Mouse (Mus musculus) kidney, adult 8-10 months (tissue): Measurements from ENCODE around the gene Gm2012.
"Not testable (repeated sequence)": the region's sequence is repeated elsewhere in the genome, so short reads cannot be mapped to it uniquely, and the experiment has no call there.

Source experiments
- DNase-seq, 2 experiments: peaks; one replicate each; pipeline ENCODE4 v3.0.0; 2022

The Gm2012 gene

DNA sequence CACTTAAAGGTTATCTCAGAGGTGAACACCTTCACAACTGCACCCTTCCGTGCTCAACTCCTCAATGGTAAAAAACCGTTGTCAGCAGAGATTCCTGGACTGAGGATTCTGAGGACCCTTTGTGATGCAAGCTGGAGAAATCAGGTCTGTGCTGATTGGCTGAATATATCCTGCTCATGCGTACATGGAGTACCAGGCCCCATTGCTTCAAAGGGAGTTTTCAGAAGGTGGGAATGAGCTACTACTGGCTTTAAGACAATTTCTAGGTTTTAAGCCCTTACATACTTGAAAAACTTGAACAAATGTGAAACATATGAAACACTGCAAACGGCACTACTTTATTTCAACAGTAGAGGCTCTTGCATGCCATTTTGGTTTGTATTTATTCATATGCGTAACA is at the start of gene Gm2012:
Gm2012 (minus strand) TSS at position 101 of the 400 bp plus-strand sequence.
- DNase-seq, result not testable (repeated sequence)

DNA sequence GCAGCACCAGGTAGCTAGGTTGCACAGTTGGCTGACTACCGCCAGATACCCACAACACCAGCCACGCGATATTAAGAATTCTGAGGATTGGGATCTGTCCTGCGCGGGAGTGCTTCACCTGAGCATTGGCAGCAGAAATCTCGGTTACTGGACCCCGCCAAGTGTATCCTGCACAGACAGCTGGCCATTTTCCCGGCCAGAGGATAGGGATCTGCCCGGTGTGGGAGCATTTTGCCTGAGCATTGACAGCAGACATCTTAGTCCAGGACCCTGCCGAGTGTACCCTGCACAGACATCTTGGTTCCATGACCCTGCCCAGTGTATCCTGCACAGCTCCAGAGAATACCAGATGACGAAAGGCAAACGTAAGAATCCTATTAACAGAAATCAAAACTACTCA is 72.0 kb downstream of the Gm2012 start:
- not testable (repeated sequence) for DNase-seq
